Mouse (Mus musculus) frontal cortex, adult (tissue): ENCODE measurements around the gene Cgn.
A peak's percentile ranks its signal among the peaks of the same experiment; 100 is the strongest.

Experiments used
- ATAC-seq: cut with Nextera tagmentation; 2 replicates; pipeline ENCODE4 v1.9.2; 2017; ENCODE audit warnings: mild to moderate bottlenecking, moderate library complexity, mixed read lengths; ENCODE audit not compliant: low TSS enrichment

Cgn gene

GRCm38 (mm10) chr3:94786367-94786835, at the start of gene Cgn:
Gene Cgn, minus strand, starts transcription at chr3:94786492.
- peak; percentile 91 for ATAC-seq

GRCm38 (mm10) chr3:94835396-94835795, 49.1 kb upstream of the Cgn start:
- ATAC-seq, result no peak

GRCm38 (mm10) chr3:94833358-94833757, 47.1 kb upstream of the Cgn start:
- ATAC-seq, result no peak

GRCm38 (mm10) chr3:94832701-94833100, 46.4 kb upstream of the Cgn start:
- no peak for ATAC-seq

DNA sequence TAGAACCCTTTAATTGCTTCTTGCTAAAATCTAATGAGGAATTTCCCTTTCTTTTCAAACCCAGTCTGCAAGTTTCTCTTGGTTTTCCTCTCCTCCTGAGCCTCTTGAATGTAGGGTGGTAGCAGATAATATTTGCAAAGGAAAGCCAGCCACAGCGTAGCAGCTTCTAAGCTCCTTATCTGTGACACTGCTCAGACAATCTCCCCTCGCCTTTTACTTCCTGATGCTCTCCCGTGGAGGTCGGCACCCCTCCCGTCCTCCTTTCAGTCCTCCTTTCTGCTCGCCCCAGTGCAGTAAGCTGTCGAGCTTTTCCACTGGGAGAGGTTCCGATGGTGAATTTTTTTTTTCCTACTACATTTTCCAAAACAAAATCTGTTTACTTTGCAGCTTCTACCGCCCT, 45.8 kb upstream of the Cgn start:
- ATAC-seq, result no peak

- no peak for ATAC-seq
Measured at GRCm38 (mm10) chr3:94824110-94824509, 37.8 kb upstream of the Cgn start.

DNA sequence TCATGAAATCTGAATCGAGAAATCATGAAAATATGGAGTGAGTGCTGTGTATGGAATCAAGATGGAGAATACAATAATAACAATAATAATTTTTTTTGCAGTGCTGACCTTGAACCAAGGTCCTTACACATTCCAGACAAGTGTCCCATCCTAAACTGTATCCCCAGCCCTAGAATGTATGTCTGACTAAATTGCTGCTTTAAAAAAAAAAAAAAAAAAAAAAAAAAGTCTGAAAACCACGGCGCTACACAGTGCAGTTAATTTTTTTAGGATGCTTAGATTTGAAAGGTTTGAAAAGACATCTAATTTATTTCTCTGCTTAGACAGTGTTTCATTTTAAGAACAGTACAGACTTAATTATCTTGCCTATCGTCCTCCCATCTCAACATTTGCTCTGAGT, 35.8 kb upstream of the Cgn start:
- ATAC-seq, result no peak

DNA sequence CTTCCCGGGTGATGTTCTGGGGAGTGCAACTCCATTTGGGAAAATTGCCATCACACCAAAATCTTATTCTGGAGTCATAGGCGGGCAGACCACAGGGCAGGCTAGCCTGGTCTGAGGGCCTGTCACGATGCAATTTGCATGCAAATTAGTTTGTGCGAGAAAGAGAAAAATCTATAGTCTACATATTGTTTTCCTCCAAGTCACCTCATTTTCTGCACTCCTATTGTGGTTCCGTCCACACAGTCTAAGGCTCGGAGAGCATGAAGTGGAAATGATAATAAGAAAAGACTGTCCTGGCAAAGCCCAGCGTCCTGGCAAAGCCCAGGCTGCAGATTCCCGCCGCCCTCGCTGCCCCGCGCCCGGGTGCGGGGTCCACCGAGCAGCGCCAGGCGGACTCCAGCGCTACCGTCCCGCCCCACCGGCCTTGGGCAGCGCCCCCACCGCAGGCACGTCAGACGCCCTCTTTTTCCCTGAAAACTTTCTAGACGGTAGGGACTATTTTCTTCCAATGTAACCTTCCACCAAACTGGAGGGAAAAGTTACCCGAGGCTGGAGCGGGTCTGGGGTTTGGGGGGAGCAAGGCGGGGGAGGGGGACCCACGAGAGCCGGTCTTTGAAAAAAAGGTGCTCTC, 34.8 kb upstream of the Cgn start:
- peak; percentile 50 for ATAC-seq

- no peak for ATAC-seq
Measured at GRCm38 (mm10) chr3:94819452-94820425, 33.4 kb upstream of the Cgn start.

DNA sequence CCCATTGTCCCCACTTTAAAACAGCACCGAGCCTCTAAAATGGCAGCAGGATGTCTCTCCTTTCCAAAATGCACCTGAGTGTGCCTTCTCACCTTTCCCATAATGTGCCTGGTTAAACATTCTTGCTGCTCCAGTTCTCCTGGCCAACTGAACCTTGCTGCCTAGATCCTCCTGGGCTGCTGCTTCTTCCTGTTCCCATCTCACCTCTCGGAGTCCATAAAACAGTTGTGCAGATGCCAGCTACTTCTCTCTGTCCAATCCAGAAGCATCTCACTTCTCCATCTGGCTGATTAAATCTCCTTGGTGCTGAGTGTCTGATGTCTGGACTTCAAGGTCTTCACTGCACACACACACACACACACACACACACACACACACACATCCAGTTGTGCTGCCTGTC, 31.4 kb upstream of the Cgn start:
- no peak for ATAC-seq

GRCm38 (mm10) chr3:94815603-94816002, 29.3 kb upstream of the Cgn start:
- ATAC-seq, result no peak

DNA sequence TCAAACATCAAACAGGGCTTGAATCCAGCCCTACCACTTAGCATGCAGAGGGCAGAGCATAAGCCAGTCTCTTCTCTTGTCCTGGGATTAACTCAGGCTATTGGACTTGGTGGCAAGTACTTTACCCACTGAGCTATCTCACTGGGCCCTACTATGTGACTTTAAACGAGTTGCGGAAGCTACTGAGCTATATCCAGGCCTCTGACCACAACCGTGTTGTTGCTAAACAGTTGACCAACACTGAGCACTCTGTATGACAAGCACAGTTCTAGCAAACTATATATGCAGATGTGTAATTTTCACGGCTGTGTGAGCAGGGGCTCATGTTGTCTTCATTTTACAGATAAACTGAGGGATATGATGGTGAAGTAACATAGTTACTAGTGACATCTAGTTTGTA, 28.4 kb upstream of the Cgn start:
- no peak for ATAC-seq

DNA sequence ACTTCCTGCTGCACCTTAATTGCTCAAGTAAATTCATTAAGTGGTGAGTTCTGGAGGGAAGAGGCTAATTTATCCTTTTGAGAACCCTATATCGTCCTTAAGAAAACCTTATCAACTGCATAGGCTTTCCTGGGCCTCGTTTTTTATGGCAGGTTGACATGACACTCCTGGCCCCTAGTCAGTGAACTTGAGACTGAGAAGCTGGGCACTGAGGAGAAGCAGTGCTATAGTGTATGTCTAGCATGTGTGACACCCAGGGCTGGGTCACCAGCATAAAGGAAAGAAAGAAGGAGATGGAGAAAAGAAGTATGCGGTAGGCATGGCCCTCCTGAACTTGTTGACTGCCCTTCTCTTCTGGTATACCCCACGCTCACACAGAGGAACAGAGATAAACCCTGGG, 27.8 kb upstream of the Cgn start:
- ATAC-seq, result no peak

- ATAC-seq, result no peak
Measured at GRCm38 (mm10) chr3:94813651-94814050, 27.4 kb upstream of the Cgn start.

- no peak for ATAC-seq
Measured at GRCm38 (mm10) chr3:94811628-94812027, 25.3 kb upstream of the Cgn start.

GRCm38 (mm10) chr3:94808296-94808695, 22.0 kb upstream of the Cgn start:
- ATAC-seq, result no peak

DNA sequence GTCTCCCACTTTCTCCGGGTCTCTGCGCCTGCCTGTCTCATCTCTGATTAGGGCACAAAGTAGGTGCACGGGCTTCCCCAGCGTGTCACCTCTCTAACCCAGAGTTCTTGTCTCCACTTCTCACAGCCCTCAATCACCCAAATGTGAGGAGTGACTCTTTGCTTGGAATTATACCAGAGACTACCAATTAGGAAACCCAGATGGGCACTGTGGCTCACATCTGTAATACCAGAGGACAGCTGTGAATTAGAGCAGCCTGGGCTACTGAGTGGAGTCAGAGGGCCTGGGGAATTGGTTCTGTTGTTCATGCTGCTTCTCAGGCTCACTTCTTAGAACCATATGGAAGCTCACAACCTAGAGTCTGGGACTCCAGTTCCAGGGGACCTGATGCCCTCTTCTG, 18.7 kb upstream of the Cgn start:
- no peak for ATAC-seq

GRCm38 (mm10) chr3:94804146-94804545, 17.9 kb upstream of the Cgn start:
- peak; percentile 52; the same call in 1 of the 2 replicates for ATAC-seq

GRCm38 (mm10) chr3:94796181-94796580, 9.9 kb upstream of the Cgn start:
- ATAC-seq, result no peak

DNA sequence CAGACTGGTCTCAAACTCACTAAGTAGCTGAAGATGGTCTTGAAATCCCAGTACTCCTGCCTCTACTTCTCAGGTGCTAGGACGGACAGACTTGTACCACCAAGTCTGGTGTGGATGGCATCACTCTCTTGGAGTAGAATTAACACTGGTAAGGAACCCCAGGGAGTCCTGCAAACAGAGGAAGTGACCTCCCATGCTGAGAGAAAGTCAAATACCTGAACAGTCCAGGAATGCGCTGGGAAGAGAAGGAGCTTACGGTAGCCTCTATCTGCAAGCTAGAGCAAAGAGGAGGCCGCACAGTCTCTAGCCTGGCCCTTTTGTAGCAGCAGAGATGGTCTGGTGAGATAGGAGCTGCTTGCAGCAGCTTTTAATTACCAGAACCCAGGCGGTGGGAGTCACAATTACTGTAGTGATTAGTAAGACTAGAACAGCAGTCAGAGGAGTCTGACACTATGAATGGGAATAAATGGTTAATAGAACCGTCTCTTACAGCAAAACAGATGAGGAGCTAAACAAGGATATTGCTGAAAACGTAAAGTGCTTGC, 9.4 kb upstream of the Cgn start:
- no peak for ATAC-seq

DNA sequence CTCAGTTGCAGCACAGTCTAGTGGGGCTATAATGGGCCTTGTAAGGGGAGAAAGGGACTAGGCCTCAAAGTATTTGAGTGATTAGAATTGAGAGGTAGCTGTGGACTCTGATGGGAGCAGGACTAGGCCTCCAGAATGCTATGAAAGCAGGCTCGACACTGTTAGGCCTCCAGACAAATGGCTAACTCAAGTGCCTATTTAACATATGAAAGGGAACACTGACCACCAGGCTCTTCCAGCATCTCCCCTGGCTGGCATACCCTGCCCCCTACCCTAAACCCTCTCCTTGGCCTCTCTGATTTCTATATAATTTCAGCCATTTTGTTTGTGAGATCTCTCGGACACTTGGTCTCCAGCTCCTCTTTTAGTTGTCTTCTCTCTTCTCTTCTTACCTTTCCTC, 8.1 kb upstream of the Cgn start:
- ATAC-seq, result no peak

- no peak for ATAC-seq
Measured at GRCm38 (mm10) chr3:94793672-94794071, 7.4 kb upstream of the Cgn start.

DNA sequence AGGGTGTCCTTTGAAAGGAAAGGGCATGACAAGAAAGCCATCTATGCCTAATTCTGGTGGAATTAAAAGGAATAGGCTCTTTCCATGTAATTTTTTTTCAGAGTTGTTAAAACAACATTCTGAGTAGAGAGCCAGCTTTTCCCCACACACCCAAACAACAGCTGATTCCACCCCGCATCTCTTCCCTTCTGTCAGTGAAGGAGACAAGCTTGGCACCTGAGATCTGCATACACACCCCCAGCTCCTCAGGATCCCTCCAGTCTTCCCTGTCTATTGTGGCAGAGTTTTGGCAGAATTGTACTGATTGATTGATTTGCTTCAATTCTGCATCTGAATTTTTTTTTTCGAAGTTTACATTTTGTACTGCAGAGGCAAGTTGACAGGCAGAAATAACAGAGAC, 6.0 kb upstream of the Cgn start:
- ATAC-seq, result peak; percentile 59; the same call in 1 of the 2 replicates
